Mouse (Mus musculus) ovary, adult 18-20 months (tissue): ENCODE data around the gene Olfr398.

Experiments
- DNase-seq: peaks from one replicate; pipeline ENCODE4 v3.0.0; 2022; ENCODE audit warnings: low spot score, mixed read lengths

Gene Olfr398

DNA sequence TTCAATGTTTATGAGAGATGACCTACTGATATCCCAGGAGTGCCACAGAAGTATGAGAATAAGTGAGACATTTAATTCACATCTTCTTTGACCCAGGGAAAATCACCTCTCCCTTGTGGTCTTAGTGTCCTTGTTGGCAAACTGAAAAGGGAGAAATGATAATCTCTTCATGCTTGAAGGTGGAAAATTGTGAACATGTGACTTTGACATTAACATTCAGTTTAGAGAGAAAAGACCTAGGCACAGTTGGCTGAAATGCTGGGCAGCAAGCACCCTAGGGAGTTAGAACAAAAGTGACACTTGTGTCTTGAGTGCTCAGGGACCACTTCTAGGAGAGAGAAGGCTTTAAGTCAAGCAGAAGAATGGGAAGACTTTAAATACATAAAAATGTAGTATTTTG is at the start of gene Olfr398:
Olfr398 (minus strand) TSS at position 101 of the 400 bp plus-strand sequence.
- DNase-seq, result no peak

DNA sequence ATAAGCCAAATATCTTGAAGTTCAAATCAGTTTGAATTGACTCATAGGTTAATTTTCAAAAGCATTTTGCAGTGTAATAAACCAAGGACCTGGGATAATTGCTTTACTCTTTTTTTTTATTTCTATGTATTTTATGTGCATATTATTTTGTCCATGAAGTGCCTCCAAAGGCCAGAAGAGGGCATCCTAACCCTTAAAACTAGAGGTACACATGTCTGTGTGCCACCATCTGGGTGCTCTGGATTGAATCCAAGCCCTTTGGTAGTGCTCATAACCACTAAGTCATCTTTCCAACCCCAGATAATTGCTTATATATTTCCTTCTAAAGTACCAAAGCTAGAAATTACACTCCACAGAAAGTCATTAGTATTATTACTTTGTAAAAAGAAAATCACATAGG is 2.9 kb upstream of the Olfr398 start:
- DNase-seq, result no peak

DNA sequence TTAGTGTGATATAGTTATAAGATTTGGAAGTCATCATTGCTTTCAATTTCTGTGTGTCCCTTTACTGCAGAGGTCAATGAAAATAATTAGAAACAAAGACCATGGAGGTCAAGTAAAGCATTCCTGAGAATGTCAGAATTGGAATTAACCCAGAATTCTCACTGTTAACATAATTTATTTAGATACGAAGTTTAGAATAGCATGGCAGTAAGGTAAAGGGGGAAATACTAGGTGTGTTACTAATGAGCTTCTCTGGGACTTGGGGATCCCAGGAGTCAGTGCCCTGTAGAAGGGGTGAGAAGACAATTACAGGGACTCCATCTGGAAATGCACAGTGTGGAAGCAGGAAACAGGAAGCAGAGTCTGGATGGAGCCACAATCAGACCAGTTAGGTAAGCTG is 29.7 kb downstream of the Olfr398 start, which contains the start of gene Olfr397:
Olfr397 (plus strand) TSS at position 301 of the 400 bp plus-strand sequence.
- no peak for DNase-seq

DNA sequence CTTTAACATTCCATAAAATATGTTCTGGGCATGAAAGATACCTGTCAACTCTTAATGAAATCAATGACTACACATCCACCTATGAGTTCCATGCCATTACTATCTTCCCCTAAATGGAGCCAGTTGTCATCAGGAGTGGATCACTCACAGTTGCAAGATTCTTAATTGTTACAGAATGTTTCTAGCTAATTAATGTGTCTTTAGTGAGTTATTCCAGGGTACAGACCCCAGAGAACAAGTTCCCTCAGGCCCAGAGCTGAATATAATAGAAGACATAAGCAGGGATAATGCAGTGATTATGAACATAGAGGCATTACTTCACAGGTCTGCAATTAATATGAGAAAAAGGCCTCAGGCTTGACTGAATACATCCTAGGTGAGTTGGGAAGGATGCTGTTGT is 53.8 kb downstream of the Olfr398 start, which contains the start of gene Olfr23:
Olfr23 (plus strand) TSS at position 301 of the 400 bp plus-strand sequence.
- no peak for DNase-seq
